Mouse (Mus musculus) myocyte (in vitro differentiated cells): ENCODE measurements at regions not wholly inside any gene's neighbourhood (a gene's known extent, or its start where the extent isn't known, plus 50 kb on each side); places are given as distances from the start of the nearest gene placed in this dataset.

ENCODE experiments used
- H3K27me3 ChIP-seq: one replicate; pipeline ENCODE4 v1.6.1; 2011; ENCODE audit not compliant: control insufficient read depth, insufficient read depth, insufficient read length
- H3K36me3 ChIP-seq: one replicate; pipeline ENCODE4 v1.6.1; 2011; ENCODE audit not compliant: control insufficient read depth, insufficient read depth
- H3K4me2 ChIP-seq: one replicate; pipeline ENCODE4 v1.6.1; 2011; ENCODE audit warnings: low read depth, control low read depth
- H3K4me3 ChIP-seq: one replicate; pipeline ENCODE4 v1.5.1; 2011; ENCODE audit warnings: mild to moderate bottlenecking, control low read depth, moderate library complexity
- H3K79me2 ChIP-seq: one replicate; pipeline ENCODE4 v1.6.1; 2011; ENCODE audit not compliant: control insufficient read depth, insufficient read depth
- H3ac ChIP-seq: one replicate; pipeline ENCODE4 v1.6.1; 2011; ENCODE audit not compliant: control insufficient read depth, insufficient read length
- CEBPB ChIP-seq: IDR thresholded peaks from 2 replicates; pipeline ENCODE4 v1.6.1; 2011; ENCODE audit warnings: mild to moderate bottlenecking, moderate library complexity; ENCODE audit not compliant: poor library complexity, insufficient read depth, severe bottlenecking
- E2F4 ChIP-seq: IDR thresholded peaks from one replicate; pipeline ENCODE4 v1.6.1; 2011; ENCODE audit warnings: mild to moderate bottlenecking, control low read depth, moderate library complexity; ENCODE audit not compliant: insufficient read depth
- MAX ChIP-seq: IDR thresholded peaks from one replicate; pipeline ENCODE4 v1.6.1; 2011; ENCODE audit warnings: low read depth, mild to moderate bottlenecking, control low read depth
- MYOD1 ChIP-seq, 3 experiments: IDR thresholded peaks; one replicate each; pipeline ENCODE4 v1.6.1; 2011; ENCODE audit warnings: control low read depth in 2 of 3, low read depth in 2 of 3, mild to moderate bottlenecking in 2 of 3, moderate library complexity in 1 of 3; ENCODE audit not compliant: insufficient read length in 2 of 3, control insufficient read depth in 1 of 3
- MYOG ChIP-seq, 3 experiments: IDR thresholded peaks; one replicate each; pipeline ENCODE4 v1.6.1; 2011; ENCODE audit warnings: control low read depth in 2 of 3, low read depth in 2 of 3, mild to moderate bottlenecking in 2 of 3; ENCODE audit not compliant: insufficient read length in 2 of 3, control insufficient read depth in 1 of 3, insufficient read depth in 1 of 3
- POLR2A ChIP-seq: IDR thresholded peaks from one replicate; pipeline ENCODE4 v1.6.1; 2011; ENCODE audit warnings: low read depth, mild to moderate bottlenecking, control low read depth, moderate library complexity; ENCODE audit not compliant: insufficient read length
- POLR2AphosphoS2 ChIP-seq: IDR thresholded peaks from one replicate; pipeline ENCODE4 v1.6.1; 2011; ENCODE audit warnings: low read depth, control low read depth; ENCODE audit not compliant: insufficient read length
- REST ChIP-seq: IDR thresholded peaks from one replicate; pipeline ENCODE4 v1.6.1; 2011; ENCODE audit warnings: mild to moderate bottlenecking, control low read depth, moderate library complexity; ENCODE audit not compliant: insufficient read depth, insufficient read length
- SRF ChIP-seq: IDR thresholded peaks from one replicate; pipeline ENCODE4 v1.6.1; 2011; ENCODE audit warnings: low read depth; ENCODE audit not compliant: control insufficient read depth, insufficient read length
- TCF12 ChIP-seq: IDR thresholded peaks from one replicate; pipeline ENCODE4 v1.6.1; 2011; ENCODE audit warnings: mild to moderate bottlenecking, control low read depth; ENCODE audit not compliant: poor library complexity, insufficient read depth, severe bottlenecking
- TCF3 ChIP-seq: IDR thresholded peaks from one replicate; pipeline ENCODE4 v1.6.1; 2011; ENCODE audit warnings: low read depth, control low read depth; ENCODE audit not compliant: insufficient read length
- USF1 ChIP-seq: IDR thresholded peaks from one replicate; pipeline ENCODE4 v1.6.1; 2011; ENCODE audit warnings: low read depth, mild to moderate bottlenecking, control low read depth, moderate library complexity

- Histone ChIP-seq H3K4me3 (no peak overlapping the region), H3K79me2 (no peaks in the 10 kb centered on the region), H3ac (no peak overlapping the region), H3K27me3 (no peaks in the 10 kb centered on the region), H3K4me2 (no peak overlapping the region), H3K36me3 (no peaks in the 10 kb centered on the region)
- TF ChIP-seq MYOD1 (IDR thresholded peaks at IDR 0.05; ENCODE audit: control insufficient read depth in 1 of 3, insufficient read length in 2 of 3, low read depth in 2 of 3) (no peak), POLR2AphosphoS2 (no peak), USF1 (no peak), MYOG (IDR thresholded peaks at IDR 0.05; ENCODE audit: control insufficient read depth in 1 of 3, insufficient read depth in 1 of 3, insufficient read length in 2 of 3, low read depth in 2 of 3) (no peak), MAX (no peak), POLR2A (no peak), REST (no peak), SRF (no peak), TCF3 (no peak), CEBPB (no peak), TCF12 (no peak), E2F4 (no peak)
Observed at GRCm38 (mm10) chr1:80033121-80033520, 172.1 kb upstream of the Serpine2 start.

GRCm38 (mm10) chr1:80032464-80032863 lies 171.5 kb upstream of the Serpine2 start:
- Histone ChIP-seq H3K27me3 (no peaks in the 10 kb centered on the region), H3K79me2 (no peaks in the 10 kb centered on the region), H3K4me2 (no peak overlapping the region), H3K36me3 (no peaks in the 10 kb centered on the region), H3K4me3 (no peak overlapping the region), H3ac (no peak overlapping the region)
- TF ChIP-seq USF1 (no peak), TCF12 (no peak), CEBPB (no peak), E2F4 (no peak), REST (no peak), POLR2AphosphoS2 (no peak), MYOD1 (IDR thresholded peaks at IDR 0.05; ENCODE audit: control insufficient read depth in 1 of 3, insufficient read length in 2 of 3, low read depth in 2 of 3) (no peak), TCF3 (no peak), MYOG (IDR thresholded peaks at IDR 0.05; ENCODE audit: control insufficient read depth in 1 of 3, insufficient read depth in 1 of 3, insufficient read length in 2 of 3, low read depth in 2 of 3) (no peak), MAX (no peak), POLR2A (no peak)

GRCm38 (mm10) chr1:80030635-80031034 lies 169.7 kb upstream of the Serpine2 start:
- H3ac ChIP-seq = no peak overlapping the region
- no peak overlapping the region for H3K4me2 ChIP-seq
- TF ChIP-seq TCF12 = no peak
- H3K36me3 ChIP-seq = no peaks in the 10 kb centered on the region
- no peak overlapping the region for H3K4me3 ChIP-seq
- no peaks in the 10 kb centered on the region for H3K27me3 ChIP-seq
- H3K79me2 ChIP-seq = no peaks in the 10 kb centered on the region

- no peaks in the 10 kb centered on the region for H3K36me3 ChIP-seq
- no peak overlapping the region for H3ac ChIP-seq
- TF ChIP-seq CEBPB (no peak), REST (no peak), POLR2A (no peak), MYOG (IDR thresholded peaks at IDR 0.05; ENCODE audit: control insufficient read depth in 1 of 3, insufficient read depth in 1 of 3, insufficient read length in 2 of 3, low read depth in 2 of 3) (no peak), MYOD1 (IDR thresholded peaks at IDR 0.05; ENCODE audit: control insufficient read depth in 1 of 3, insufficient read length in 2 of 3, low read depth in 2 of 3) (no peak), E2F4 (no peak), POLR2AphosphoS2 (no peak), TCF12 (no peak), MAX (no peak), TCF3 (no peak)
- no peak overlapping the region for H3K4me2 ChIP-seq
- no peak overlapping the region for H3K4me3 ChIP-seq
- H3K27me3 ChIP-seq = no peaks in the 10 kb centered on the region
- H3K79me2 ChIP-seq = no peaks in the 10 kb centered on the region
Observed at GRCm38 (mm10) chr1:80030224-80030623, 169.2 kb upstream of the Serpine2 start.

- Histone ChIP-seq H3K4me3 (no peak overlapping the region), H3K36me3 (no peaks in the 10 kb centered on the region), H3K27me3 (no peaks in the 10 kb centered on the region), H3K79me2 (no peaks in the 10 kb centered on the region), H3K4me2 (peak overlapping the region; percentile 16), H3ac (no peak overlapping the region)
- no peak for TF ChIP-seq POLR2AphosphoS2
- TF ChIP-seq REST = no peak
- no peak for TF ChIP-seq MYOD1 (IDR thresholded peaks at IDR 0.05; ENCODE audit: control insufficient read depth in 1 of 3, insufficient read length in 2 of 3, low read depth in 2 of 3)
- peak; percentile 72; the same call in 1 of the 2 replicates for TF ChIP-seq CEBPB
Observed at GRCm38 (mm10) chr1:80025863-80026616, 165.1 kb upstream of the Serpine2 start.
